Mouse (Mus musculus) embryonic stem cell, embryonic (primary cell): Measurements from ENCODE around the gene A730061H03Rik.

ENCODE experiments used
- CTCF ChIA-PET, 4 experiments: fragments of 300-600 bp in 2 of 4; fragments of 350-600 bp in 2 of 4; sonication (Branson Sonifier 250); formaldehyde crosslinking; loops; one replicate each; lab custom pipeline; 2022; ENCODE audit warnings: inconsistent platforms in 2 of 4; lab: Charles Lee
- POLR2A ChIA-PET, 4 experiments: fragments of 300-600 bp in 2 of 4; fragments of 350-600 bp in 2 of 4; sonication (Branson Sonifier 250); formaldehyde crosslinking; loops; one replicate each; lab custom pipeline; 2022; ENCODE audit warnings: antibody characterized with exemption in 4 of 4, inconsistent platforms in 1 of 4; lab: Charles Lee

A730061H03Rik gene

DNA sequence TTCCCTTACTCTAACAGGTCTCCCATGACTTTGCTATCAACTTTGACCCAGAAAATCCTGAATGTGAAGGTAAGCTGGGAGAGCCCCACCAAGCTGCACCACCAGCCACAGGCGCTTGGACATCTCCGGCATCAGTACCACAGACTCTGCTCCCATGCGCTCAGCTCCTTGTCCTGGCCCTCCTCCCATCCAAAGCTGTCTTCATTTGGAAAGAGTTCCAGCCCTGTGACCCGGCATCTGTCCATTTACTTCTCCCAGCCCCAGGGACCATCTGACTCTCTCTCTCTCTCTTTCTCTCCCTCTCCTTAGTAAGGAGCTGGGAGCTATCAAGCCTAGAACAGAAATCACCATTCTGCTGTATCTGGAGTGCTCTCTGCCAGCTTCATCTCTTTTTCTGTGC is 44.4 kb downstream of the A730061H03Rik start:
- CTCF ChIA-PET, result interaction anchor here (0.5 to 2.4 kb wide), 8 partner anchors 9 to 1345 kb away, joined by 3 to 14 read pairs (median 4); partner anchors contain the start of genes Dhrs4 (in 1 of the 4) and Nrl (in 1 of the 4)
- POLR2A ChIA-PET, result interaction anchor here in 1 of 4 experiments (0.8 to 1.6 kb wide), 4 partner anchors 13 to 57 kb away, joined by 3 to 6 read pairs (median 3); partner anchors contain the start of gene Pck2

DNA sequence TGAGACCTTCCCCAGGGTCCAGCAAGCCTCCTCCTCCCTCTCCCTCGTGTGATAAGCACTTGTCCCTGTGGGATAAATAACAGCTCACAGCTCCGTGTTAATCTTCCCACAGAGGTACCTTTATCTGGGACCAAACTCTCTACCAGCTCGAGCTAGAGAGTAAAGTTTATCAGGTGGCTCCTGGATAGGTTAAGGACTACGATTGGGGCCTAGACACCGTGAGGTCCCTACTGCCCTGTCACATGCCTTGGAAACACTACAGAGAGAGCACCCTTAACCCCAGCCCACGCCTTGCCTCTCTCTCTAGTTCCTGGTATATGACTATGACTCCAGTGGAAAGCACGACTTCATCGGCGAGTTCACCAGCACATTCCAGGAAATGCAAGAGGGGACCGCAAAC is 46.3 kb downstream of the A730061H03Rik start:
- ChIA-PET POLR2A (interaction anchor here in 1 of 4 experiments (1.0 kb wide), 1 partner anchor 11 kb away, joined by 3 read pairs; the partner anchor contains the start of gene Nrl), CTCF (interaction anchor here in 3 of 4 experiments (0.5 to 1.4 kb wide), 4 partner anchors 8 to 17 kb away, joined by 3 to 9 read pairs (median 6); no protein-coding TSS in a partner anchor)

GRCm38 (mm10) chr14:55511037-55511436 is 49.2 kb downstream of the A730061H03Rik start:
- ChIA-PET POLR2A (interaction anchor here in 2 of 4 experiments (0.5 to 1.2 kb wide), 7 partner anchors 9 to 248 kb away, joined by 3 to 6 read pairs (median 3); partner anchors contain the start of genes Pck2 (in 2 of the 2), Dhrs1 (in 1 of the 2), Dhrs4 (in 1 of the 2) and Nop9 (in 1 of the 2)), CTCF (interaction anchor here in 3 of 4 experiments (0.6 to 2.8 kb wide), 5 partner anchors 9 to 686 kb away, joined by 3 to 14 read pairs (median 4); no protein-coding TSS in a partner anchor)

DNA sequence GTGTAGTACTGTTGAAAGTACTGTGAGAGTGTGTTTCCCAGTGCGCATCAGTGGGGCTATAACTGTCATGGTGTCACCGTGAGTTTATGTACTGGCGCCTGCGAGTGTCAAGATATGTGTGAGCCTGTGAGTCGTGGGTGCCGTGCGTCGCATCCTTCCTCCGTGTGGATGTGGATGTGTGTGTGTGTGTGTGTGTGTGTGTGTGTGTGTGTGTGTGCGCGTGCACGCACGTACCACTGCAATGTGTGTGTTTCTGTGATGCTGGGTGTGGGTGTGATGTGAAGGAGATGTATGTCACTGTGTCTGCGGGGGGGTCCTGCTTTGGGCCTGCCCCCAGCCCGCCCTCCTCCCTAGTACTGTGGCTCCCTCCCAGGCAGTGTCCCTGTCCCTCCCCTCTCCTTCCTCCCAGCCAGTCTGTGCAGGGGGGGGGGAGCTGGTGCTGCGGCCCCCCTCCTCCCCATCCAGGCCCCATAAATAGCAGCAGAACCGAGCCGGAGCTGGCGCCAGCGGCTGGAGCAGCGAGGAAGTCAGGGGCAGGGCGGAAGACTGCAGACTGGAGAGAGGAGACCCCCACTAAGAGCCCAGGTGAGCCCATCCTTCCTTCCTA is 50.0 kb downstream of the A730061H03Rik start, which contains the start of gene Cpne6:
TSS of gene Cpne6 (plus strand) at position 321 of the 607 bp plus-strand sequence.
- POLR2A ChIA-PET, result interaction anchor here in 3 of 4 experiments (0.6 to 1.8 kb wide), 5 partner anchors 9 to 657 kb away, joined by 3 to 6 read pairs (median 5); partner anchors contain the start of genes Carmil3 (in 1 of the 3) and Pck2 (in 1 of the 3)
- CTCF ChIA-PET, result interaction anchor here (0.5 to 2.8 kb wide), 8 partner anchors 10 to 686 kb away, joined by 3 to 14 read pairs (median 3); no protein-coding TSS in a partner anchor
